Mouse (Mus musculus): ENCODE data around the gene Xrcc5.

The Xrcc5 gene

DNA sequence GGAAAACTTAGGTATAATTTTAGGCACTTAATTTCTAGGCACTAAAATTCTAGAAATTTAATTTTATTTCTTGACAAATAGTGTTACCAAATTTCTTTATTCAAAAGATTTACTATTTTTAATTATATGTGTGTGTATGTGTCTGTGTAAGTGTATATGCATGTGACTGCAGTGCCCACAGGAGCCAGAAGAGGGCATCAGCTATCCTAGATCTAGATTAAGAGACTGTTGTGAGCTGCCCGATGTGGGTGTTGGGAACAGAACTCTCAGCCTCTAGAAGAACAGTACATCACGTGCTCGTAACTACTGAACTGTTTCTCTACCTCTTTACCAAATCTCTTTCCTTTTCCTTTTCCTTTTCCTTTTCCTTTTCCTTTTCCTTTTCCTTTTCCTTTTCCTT, 73.3 kb downstream of the Xrcc5 start:
- no peak for DNase-seq (ENCODE audit: extremely low spot score, low read depth, low spot score)

DNA sequence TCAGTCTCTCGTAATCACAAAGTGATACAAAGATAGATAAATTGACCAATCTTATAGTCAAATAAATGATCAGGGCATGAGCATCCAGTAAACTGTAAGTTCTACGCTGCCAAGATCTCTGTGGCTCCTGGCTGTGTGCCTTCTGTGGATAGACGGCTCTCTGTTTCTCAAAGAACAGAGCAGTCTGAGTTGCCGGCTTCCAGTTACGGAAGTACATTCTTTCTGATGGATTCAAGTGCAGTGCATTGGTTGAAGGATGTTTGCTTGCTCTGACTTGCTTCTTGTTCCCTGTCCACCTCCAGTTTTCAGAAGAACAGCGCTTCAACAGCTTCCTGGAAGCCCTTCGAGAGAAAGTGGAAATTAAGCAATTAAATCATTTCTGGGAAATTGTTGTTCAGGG, 75.8 kb downstream of the Xrcc5 start:
- DNase-seq (ENCODE audit: extremely low spot score, low read depth, low spot score), result no peak

- no peak for DNase-seq (ENCODE audit: extremely low spot score, low read depth, low spot score)
Observed at GRCm38 (mm10) chr1:72383651-72384050, 76.4 kb downstream of the Xrcc5 start.

DNA sequence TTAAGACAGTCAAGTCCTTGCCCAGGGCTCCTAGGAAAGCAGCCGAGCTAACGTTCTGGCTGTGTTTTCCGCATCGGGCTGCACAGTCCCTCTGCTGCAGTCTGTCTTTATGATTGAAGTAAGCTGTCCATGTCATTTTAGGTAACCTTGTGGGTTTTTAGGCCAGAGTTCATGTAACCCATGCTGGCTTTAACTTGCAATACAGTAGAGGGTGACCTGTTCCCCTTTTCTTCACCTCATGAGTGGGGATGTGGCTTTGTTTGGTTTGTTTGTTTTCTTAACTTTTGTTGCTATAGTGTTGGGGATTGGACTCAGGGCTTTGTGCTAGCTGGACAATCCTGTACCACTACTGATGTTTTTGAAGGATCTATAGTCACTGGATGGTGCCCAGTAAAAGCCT, 83.2 kb downstream of the Xrcc5 start:
- no peak for DNase-seq (ENCODE audit: extremely low spot score, low read depth, low spot score)

DNA sequence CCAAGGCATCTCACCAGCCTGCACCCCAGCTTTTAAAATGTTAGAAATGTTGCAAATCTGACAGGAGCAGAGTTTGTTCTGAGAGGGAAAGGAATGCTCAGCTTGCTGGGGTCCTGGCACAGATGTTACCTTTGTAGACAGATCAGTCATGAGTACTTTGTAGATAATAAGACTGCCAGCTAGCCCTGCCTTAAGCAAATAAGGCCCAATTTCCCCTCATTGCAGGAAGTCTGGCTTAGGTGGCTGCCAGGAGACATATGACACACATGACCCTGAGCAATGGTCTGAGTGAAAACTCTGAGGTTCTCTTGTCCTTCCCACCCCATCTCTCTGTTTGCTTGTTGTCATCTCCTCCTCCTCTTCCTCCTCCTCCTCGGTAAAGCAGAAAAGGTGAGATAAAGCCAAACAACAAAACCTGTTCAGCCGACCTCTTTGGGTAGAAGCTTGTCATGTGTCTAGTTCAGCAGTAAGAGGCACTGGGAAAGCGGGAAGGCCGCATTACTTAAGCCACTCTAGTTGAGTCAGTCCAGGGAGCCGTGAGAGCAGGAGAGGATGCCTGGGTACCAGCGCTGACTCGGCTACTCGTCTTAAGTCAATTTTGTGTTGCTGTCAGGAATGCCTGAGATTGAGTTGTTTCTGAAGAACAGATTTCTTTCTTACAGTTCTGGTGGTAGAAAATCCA, 92.6 kb downstream of the Xrcc5 start:
- DNase-seq (ENCODE audit: extremely low spot score, low read depth, low spot score), result no peak

- no peak for DNase-seq (ENCODE audit: extremely low spot score, low read depth, low spot score)
Observed at GRCm38 (mm10) chr1:72400616-72401015, 93.4 kb downstream of the Xrcc5 start.

GRCm38 (mm10) chr1:72401331-72402069, 94.3 kb downstream of the Xrcc5 start:
- no peak for DNase-seq (ENCODE audit: extremely low spot score, low read depth, low spot score)

- no peak for DNase-seq (ENCODE audit: extremely low spot score, low read depth, low spot score)
Observed at GRCm38 (mm10) chr1:72406505-72407079, 99.4 kb downstream of the Xrcc5 start.

GRCm38 (mm10) chr1:72409936-72410335, 102.7 kb downstream of the Xrcc5 start:
- no peak for DNase-seq (ENCODE audit: extremely low spot score, low read depth, low spot score)

GRCm38 (mm10) chr1:72411108-72411507, 103.9 kb downstream of the Xrcc5 start:
- no peak for DNase-seq (ENCODE audit: extremely low spot score, low read depth, low spot score)

DNA sequence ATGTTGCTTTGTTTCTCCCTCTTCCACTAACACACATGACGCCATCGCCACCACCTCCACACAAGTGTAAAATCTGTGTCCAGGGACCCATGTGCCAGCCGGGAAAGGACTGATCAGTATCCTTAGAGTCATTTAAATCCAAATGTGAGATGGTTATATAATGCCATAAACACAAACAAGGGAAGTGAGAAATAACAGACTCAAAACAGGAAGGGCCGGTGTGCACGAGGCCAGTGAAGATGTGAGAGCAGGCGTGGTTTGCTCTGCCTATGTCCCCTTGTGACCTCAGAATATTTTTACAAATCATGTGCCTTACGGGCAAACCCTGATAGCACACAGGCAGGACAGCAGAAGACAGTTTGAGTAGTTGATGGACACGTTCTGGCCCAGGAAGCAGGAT, 106.0 kb downstream of the Xrcc5 start:
- DNase-seq (ENCODE audit: extremely low spot score, low read depth, low spot score), result no peak

- DNase-seq (ENCODE audit: extremely low spot score, low read depth, low spot score), result no peak
Observed at GRCm38 (mm10) chr1:72414133-72414532, 106.9 kb downstream of the Xrcc5 start.

GRCm38 (mm10) chr1:72414561-72415253, 107.5 kb downstream of the Xrcc5 start:
- DNase-seq (ENCODE audit: extremely low spot score, low read depth, low spot score), result no peak

- no peak for DNase-seq (ENCODE audit: extremely low spot score, low read depth, low spot score)
Observed at GRCm38 (mm10) chr1:72418744-72419655, 111.8 kb downstream of the Xrcc5 start.

GRCm38 (mm10) chr1:72420220-72420619, 113.0 kb downstream of the Xrcc5 start:
- no peak for DNase-seq (ENCODE audit: extremely low spot score, low read depth, low spot score)

GRCm38 (mm10) chr1:72422121-72422520, 114.9 kb downstream of the Xrcc5 start:
- DNase-seq (ENCODE audit: extremely low spot score, low read depth, low spot score), result no peak

GRCm38 (mm10) chr1:72426456-72426855, 119.2 kb downstream of the Xrcc5 start:
- no peak for DNase-seq (ENCODE audit: extremely low spot score, low read depth, low spot score)

DNA sequence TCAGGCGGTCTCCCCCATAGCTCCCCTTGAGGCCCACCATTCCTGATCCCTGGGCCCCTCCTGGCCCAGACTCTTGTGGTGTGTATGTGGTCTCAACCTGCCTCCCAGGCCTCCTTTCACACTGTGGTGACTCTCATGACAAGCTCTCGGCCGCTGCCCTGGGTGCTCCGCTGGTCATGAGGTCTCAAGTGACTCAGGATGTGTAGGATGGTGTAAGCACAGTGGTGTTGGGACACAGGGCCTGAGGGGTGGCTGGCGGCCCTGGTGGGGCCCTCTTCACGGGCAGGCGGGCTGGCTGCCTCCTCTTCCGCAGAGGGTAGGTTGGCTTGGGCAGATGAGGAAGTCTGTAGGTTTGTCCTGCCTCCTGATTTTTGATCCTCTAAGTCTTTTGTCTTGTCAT, 121.3 kb downstream of the Xrcc5 start:
- DNase-seq (ENCODE audit: extremely low spot score, low read depth, low spot score), result no peak

- no peak for DNase-seq (ENCODE audit: extremely low spot score, low read depth, low spot score)
Observed at GRCm38 (mm10) chr1:72429107-72429807, 122.0 kb downstream of the Xrcc5 start.

DNA sequence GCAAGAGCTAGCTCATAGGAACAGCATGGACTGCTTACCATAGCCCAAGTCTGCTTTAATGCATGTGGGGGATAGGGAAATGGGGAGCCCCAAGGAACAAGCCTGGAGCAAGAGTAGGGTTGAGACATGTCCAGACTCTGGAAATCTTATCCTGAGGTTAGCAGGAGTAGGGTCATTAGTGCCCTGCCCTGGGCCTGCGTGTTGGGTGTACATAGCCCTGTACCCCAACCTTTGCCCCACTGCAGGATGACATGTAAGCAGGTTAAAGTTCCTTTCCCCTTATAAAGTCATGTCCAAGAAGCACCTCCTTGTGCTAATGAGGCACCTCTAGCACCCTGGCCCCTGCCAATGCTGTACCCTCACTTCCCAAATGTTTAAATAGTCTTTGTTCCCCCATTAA, 125.4 kb downstream of the Xrcc5 start:
- DNase-seq (ENCODE audit: extremely low spot score, low read depth, low spot score), result no peak

All from hindlimb bud, embryonic 11.5 days (tissue).